Comparison of ENCODE assay signal across 16 mouse cellular contexts in the genomic region with DNA sequence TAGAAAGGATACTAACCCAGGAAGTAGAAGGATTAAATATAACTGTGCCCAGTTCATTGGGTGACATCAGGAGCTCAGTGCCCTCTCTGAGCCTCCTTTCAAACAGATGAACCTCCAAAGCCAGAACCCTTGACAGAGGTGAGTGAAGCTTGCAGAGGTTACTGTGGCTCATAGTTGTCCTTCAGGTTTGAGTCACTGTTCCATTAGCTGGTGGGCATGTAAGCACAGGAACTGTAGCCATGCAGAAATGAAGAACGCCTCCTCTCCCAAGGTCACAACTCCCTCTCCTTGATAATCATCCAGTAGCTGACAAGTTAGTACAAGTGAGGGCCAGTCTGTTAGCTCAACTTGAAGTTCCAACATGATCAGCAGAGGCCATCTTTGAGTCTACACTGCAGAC.
DNase-seq lines count a peak whose midpoint lies in the region.
"Had no signal": no experiment of that assay in that cellular context is flagged by ENCODE, and none has a peak within 500 bp of the region (broad histone marks: within the 10 kb centered on the region; RNA-seq: fewer than 3 reads in every experiment).

No protein-coding gene starts in this region.

- DNase-seq in adrenal gland, adult (ENCODE audit: inconsistent age in 2 of 2, low spot score in 1 of 2): peak; percentile 23 to 66
- DNase-seq in adrenal gland, postnatal 36 days: no peak
- DNase-seq in heart, adult 11 months: peak; percentile 48
- no peak for DNase-seq in heart, adult 9 months (ENCODE audit: low spot score in 2 of 2)
- DNase-seq in urinary bladder, postnatal 36 days (ENCODE audit: low spot score in 2 of 2): peak; percentile 31 to 33
- no peak for DNase-seq in urinary bladder, adult 2 months (ENCODE audit: low spot score)
- DNase-seq in cerebellum, postnatal 10 days: no peak
- DNase-seq: adrenal gland, postnatal 10 days; cerebellum, adult 18-20 months; cerebellum, adult 9-10 months; cerebellum, postnatal 25 days; gastrocnemius, postnatal 10 days; gastrocnemius, postnatal 36 days; heart, adult 18-20 months; heart, postnatal 14 days; heart, postnatal 4 days had no signal

Comparison
In these comparisons a context has a peak if more than half of its experiments do, and no peak if none do; other contexts are left out.
1. DNase-seq: peak in adrenal gland, adult (2 of 2), heart, adult 11 months (single experiment) and urinary bladder, postnatal 36 days (2 of 2); none in adrenal gland, postnatal 36 days (0 of 2), heart, adult 9 months (0 of 2), urinary bladder, adult 2 months (single experiment) and cerebellum, postnatal 10 days (0 of 2).